Mouse (Mus musculus): Measurements from ENCODE around the gene Crip1. TPM values are rescaled to one million over a fixed set of nuclear protein-coding genes. Genes with fewer than 3 reads are reported as not detected.

Crip1 gene
- polyA plus RNA-seq, 1 experiment from 2014 or later = 35.1 TPM

- peaks cover 49% of the 10 kb centered on the region for H3K27me3 ChIP-seq
Observed at GRCm38 (mm10) chr12:113151661-113152271, 5.7 kb downstream of the Crip1 start.

DNA sequence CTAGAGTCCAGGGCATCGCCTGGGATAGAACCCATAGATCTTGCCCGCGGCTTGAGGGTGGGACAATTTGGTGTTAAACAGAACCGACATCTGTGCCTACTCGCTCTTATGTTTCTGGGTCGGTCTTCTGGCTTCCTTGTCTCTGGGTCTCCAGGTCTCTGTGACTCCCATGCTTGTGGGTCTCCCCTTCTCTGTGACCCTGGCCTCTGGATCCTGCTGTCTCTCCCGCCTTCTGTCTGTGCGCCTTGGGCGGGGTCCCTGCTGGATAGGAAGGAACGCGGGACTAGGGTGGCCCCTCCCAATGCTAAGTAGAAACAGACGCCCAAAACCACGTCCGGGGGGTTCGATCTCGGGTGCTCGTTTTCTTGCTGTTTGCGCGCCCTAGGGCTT lies 6.2 kb downstream of the Crip1 start:
- Histone ChIP-seq H3K9me3 (no peaks in the 10 kb centered on the region), H3K4me1 (replicated peaks) (peaks cover 43% of the 10 kb centered on the region), H3K9ac (replicated peaks) (peak overlapping the region; percentile 52), H3K27me3 (peaks cover 49% of the 10 kb centered on the region), H3K4me3 (replicated peaks) (peak overlapping the region; percentile 39), H3K27ac (no peak overlapping the region), H3K36me3 (no peaks in the 10 kb centered on the region), H3K4me2 (replicated peaks) (peak overlapping the region; percentile 62)
- no peak for ATAC-seq
- WGBS = 28% methylated on average over 19 of the region's 19 CpGs

More at GRCm38 (mm10) chr12:113151661-113152271, 5.7 kb downstream of the Crip1 start:
- peak overlapping the region; percentile 62 for H3K4me2 ChIP-seq (replicated peaks)
- no peaks in the 10 kb centered on the region for H3K36me3 ChIP-seq
- H3K9me3 ChIP-seq = no peaks in the 10 kb centered on the region
- ATAC-seq = no peak
- 1% methylated on average over 36 of the region's 36 CpGs for WGBS
- H3K4me3 ChIP-seq (replicated peaks) = peak overlapping the region; percentile 39
- H3K27ac ChIP-seq = no peak overlapping the region
- H3K4me1 ChIP-seq (replicated peaks) = peaks cover 38% of the 10 kb centered on the region
- H3K9ac ChIP-seq (replicated peaks) = peak overlapping the region; percentile 52

GRCm38 (mm10) chr12:113152991-113153525 lies 6.9 kb downstream of the Crip1 start:
- H3K9ac ChIP-seq (replicated peaks) = no peak overlapping the region
- WGBS = 79% methylated on average over 6 of the region's 6 CpGs
- ATAC-seq = no peak

DNA sequence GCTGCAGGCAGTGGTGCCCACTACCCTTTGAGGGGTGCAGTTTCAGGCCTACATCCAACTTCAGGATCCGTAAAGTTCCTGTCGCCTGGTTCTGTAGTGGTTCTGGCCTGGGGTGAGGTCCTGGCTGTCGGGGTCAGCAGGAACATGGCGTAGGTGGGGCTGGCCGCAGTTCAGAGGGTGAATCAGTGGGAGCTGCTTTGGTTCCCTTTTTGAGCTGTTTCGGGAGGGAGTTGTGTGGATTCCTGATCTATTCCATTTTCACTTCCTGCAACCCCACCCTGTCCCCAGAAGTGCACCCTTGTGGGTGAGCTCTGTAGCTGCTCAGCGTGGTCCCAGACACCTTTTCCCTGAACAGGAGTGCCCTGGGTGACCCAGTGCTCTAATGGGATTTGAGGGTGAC lies 7.9 kb downstream of the Crip1 start:
- no peak for ATAC-seq
- Histone ChIP-seq H3K4me1 (replicated peaks) (peaks cover 33% of the 10 kb centered on the region), H3K27me3 (peaks cover 44% of the 10 kb centered on the region), H3K9ac (replicated peaks) (no peak overlapping the region), H3K36me3 (no peaks in the 10 kb centered on the region), H3K9me3 (no peaks in the 10 kb centered on the region), H3K27ac (no peak overlapping the region), H3K4me2 (replicated peaks) (no peak overlapping the region), H3K4me3 (replicated peaks) (no peak overlapping the region)
- WGBS = 91% methylated on average over 7 of the region's 7 CpGs

More at GRCm38 (mm10) chr12:113152991-113153525, 6.9 kb downstream of the Crip1 start:
- Histone ChIP-seq H3K4me2 (replicated peaks) (no peak overlapping the region), H3K4me1 (replicated peaks) (peaks cover 42% of the 10 kb centered on the region), H3K27ac (no peak overlapping the region), H3K27me3 (peaks cover 49% of the 10 kb centered on the region), H3K36me3 (no peaks in the 10 kb centered on the region), H3K4me3 (replicated peaks) (no peak overlapping the region), H3K9me3 (no peaks in the 10 kb centered on the region)

DNA sequence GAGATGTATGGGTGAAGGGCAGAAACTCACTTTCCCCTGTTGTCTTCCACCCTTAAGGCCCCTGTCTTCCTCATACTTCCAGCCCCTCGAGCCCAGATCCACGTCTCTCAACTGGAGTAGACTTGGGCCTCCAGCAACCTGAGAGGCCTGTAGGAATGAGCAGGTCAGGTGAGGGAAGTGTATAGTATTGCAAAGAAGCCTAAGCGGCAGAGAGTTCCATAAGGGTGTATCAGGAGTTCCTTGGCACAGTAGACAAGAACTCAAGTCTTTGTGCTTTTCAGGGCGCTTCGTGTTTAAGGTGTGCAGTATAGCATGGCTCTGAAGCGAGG lies 8.6 kb downstream of the Crip1 start:
- peaks cover 44% of the 10 kb centered on the region for H3K27me3 ChIP-seq
- H3K9me3 ChIP-seq = no peaks in the 10 kb centered on the region
- peak overlapping the region; percentile 91 for H3K4me2 ChIP-seq (replicated peaks)
- no peak overlapping the region for H3K27ac ChIP-seq
- no peak overlapping the region for H3K9ac ChIP-seq (replicated peaks)
- no peak for ATAC-seq
- peak overlapping the region; percentile 62; the same call in 1 of the 2 replicates for H3K4me3 ChIP-seq (replicated peaks)
- WGBS = 83% methylated on average over 6 of the region's 6 CpGs
- peaks cover 33% of the 10 kb centered on the region for H3K4me1 ChIP-seq (replicated peaks)
- no peaks in the 10 kb centered on the region for H3K36me3 ChIP-seq

DNA sequence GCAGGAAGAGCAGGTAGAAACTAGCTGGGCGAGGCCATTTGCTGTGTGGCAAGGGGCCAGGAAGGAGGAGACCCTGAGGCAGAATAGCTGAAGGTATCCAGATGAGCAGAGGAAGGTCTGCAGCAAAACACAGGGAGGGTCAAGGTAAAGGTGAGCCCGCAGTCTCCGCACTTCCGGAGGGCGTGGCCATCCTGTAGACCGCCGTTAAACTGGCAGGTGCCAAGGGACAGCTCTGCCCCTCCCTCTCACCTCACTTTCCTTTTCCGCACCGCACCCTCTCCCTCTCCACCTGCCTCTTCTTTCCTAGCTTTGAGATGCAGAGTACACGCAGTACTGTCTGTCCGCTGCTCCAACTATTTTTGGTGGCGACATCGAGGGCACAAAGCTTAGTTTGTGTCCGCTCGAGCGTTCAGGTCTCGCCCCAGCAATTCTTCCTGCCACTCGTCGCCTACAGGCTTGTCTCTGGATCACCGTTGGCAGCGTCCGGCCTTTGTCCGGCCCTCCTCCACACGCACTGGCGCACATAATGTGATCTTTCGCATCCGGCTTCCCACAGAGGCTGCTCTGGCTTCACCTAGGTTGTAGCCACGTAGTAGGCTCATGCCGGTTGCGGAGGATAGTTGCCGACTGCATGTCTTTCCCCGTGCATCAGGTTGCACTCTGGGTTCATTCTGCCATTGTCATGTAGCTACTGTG lies 9.1 kb downstream of the Crip1 start:
- 6% methylated on average over 32 of the region's 32 CpGs for WGBS
- Histone ChIP-seq H3K36me3 (no peaks in the 10 kb centered on the region), H3K4me2 (replicated peaks) (peak overlapping the region; percentile 91), H3K9me3 (no peaks in the 10 kb centered on the region), H3K4me1 (replicated peaks) (peaks cover 33% of the 10 kb centered on the region), H3K9ac (replicated peaks) (peak overlapping the region; percentile 66), H3K27ac (peak overlapping the region; percentile 59; the same call in 1 of the 2 replicates), H3K27me3 (peaks cover 41% of the 10 kb centered on the region), H3K4me3 (replicated peaks) (peak overlapping the region; percentile 62)
- ATAC-seq = peak; percentile 2

DNA sequence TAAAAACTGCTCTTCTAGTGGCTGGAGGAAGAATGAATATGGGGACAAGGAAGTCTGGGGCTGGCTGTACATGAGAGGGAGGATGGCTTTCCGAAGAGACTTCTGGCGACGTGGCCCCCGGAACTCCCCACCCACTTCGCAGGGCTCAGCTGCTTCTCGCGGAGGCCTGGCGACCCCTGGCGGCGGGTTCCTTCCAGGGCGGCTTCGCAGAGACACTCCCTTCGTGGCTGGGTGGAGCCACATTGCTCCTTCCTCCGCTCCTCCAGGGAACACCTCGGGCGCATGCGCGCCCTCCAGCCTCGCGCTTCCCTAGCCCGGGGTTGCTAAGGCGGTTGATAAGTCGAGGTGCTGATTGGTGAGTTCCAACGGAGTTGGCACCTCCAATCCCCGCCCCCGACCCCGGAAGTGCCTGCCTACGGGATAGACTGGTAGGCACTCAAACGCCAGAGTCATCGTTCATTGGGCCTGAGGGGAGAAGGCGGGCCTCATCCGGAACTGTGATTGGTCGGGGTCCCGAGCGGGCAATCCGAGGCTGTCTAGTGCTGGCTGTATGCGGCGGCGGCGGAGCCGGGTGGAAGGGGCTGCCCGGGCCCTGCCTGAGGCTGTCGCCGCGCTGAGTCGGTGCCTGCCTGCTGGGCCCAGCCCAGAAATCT lies 9.9 kb downstream of the Crip1 start, which contains the start of gene Tedc1:
Gene Tedc1 (plus strand): TSS at position 535 of the 653 bp plus-strand sequence.
- H3K4me3 ChIP-seq (replicated peaks) = peak within 1 kb of the TSS; percentile 62
- ATAC-seq = peak; percentile 98
- H3K36me3 ChIP-seq = no peaks in the 10 kb centered on the region; the same call in 1 of the 2 replicates
- peak within 1 kb of the TSS; percentile 59; the same call in 1 of the 2 replicates for H3K27ac ChIP-seq
- no peaks in the 10 kb centered on the region for H3K9me3 ChIP-seq
- peaks cover 33% of the 10 kb centered on the region for H3K4me1 ChIP-seq (replicated peaks)
- H3K27me3 ChIP-seq = peaks cover 34% of the 10 kb centered on the region
- H3K4me2 ChIP-seq (replicated peaks) = peak within 1 kb of the TSS; percentile 91
- WGBS = under 1% methylated on average over 46 of the region's 46 CpGs
- H3K9ac ChIP-seq (replicated peaks) = peak within 1 kb of the TSS; percentile 73

- WGBS = under 1% methylated on average over 23 of the region's 23 CpGs
- H3K9ac ChIP-seq (replicated peaks) = peak overlapping the region; percentile 73
- H3K27ac ChIP-seq = no peak overlapping the region
- peak overlapping the region; percentile 91 for H3K4me2 ChIP-seq (replicated peaks)
- H3K9me3 ChIP-seq = no peaks in the 10 kb centered on the region
- peaks cover 4% of the 10 kb centered on the region; the same call in 1 of the 2 replicates for H3K36me3 ChIP-seq
- H3K4me3 ChIP-seq (replicated peaks) = peak overlapping the region; percentile 62
- no peak for ATAC-seq
- H3K4me1 ChIP-seq (replicated peaks) = peaks cover 29% of the 10 kb centered on the region
- H3K27me3 ChIP-seq = peaks cover 30% of the 10 kb centered on the region
Observed at GRCm38 (mm10) chr12:113156540-113156929, 10.4 kb downstream of the Crip1 start.

DNA sequence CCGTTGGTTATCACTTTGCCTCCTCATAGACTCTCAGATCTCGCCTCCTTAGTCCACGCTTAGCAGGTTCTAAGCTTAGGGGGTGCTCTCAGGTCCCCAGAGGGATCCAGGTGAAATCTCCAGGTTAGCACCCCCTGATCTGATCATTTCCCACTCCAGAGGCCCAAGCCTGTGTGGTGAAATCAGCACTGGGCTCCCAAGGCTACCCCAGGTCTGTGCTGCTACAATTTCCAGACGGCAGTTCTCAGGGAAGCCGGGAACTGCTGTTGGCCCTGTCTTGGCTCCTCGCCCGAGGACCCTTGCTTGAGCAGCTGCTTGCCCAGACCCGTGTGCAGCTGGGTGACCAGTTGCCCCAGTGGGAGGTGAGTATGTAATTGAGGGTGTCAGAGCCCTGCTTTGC lies 10.9 kb downstream of the Crip1 start:
- H3K4me2 ChIP-seq (replicated peaks) = peak overlapping the region; percentile 91
- no peaks in the 10 kb centered on the region for H3K9me3 ChIP-seq
- peaks cover 9% of the 10 kb centered on the region; the same call in 1 of the 2 replicates for H3K36me3 ChIP-seq
- peaks cover 25% of the 10 kb centered on the region for H3K27me3 ChIP-seq
- peak overlapping the region; percentile 73 for H3K9ac ChIP-seq (replicated peaks)
- H3K4me1 ChIP-seq (replicated peaks) = peaks cover 24% of the 10 kb centered on the region
- peak overlapping the region; percentile 62 for H3K4me3 ChIP-seq (replicated peaks)
- 39% methylated on average over 8 of the region's 8 CpGs for WGBS
- no peak overlapping the region for H3K27ac ChIP-seq
- no peak for ATAC-seq

DNA sequence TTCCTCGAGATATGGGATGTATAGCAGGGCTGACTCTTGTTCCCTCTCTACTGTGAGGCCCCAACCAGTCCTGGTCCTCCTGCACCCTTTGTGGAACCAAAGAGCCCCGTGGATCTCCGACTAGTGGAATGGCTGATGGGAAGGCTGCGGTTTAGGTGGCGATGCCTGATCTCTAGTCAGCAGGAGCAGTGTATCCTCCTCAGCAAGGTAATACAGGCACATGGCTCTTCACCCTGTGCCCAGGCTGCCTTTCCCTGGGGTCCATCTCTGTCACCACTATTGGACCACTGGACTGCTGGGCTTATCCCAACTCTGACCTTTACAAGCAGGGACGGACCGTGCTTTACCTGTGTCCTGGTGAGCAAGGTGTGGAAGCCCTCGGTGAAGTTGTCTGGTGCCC lies 11.4 kb downstream of the Crip1 start:
- no peak overlapping the region for H3K9ac ChIP-seq (replicated peaks)
- H3K4me2 ChIP-seq (replicated peaks) = peak overlapping the region; percentile 91
- peak overlapping the region; percentile 62; the same call in 1 of the 2 replicates for H3K4me3 ChIP-seq (replicated peaks)
- 92% methylated on average over 8 of the region's 8 CpGs for WGBS
- H3K4me1 ChIP-seq (replicated peaks) = peaks cover 20% of the 10 kb centered on the region
- no peak overlapping the region for H3K27ac ChIP-seq
- peaks cover 20% of the 10 kb centered on the region for H3K27me3 ChIP-seq
- H3K9me3 ChIP-seq = no peaks in the 10 kb centered on the region
- H3K36me3 ChIP-seq = peaks cover 14% of the 10 kb centered on the region
- no peak for ATAC-seq

GRCm38 (mm10) chr12:113157971-113158370 lies 11.9 kb downstream of the Crip1 start:
- Histone ChIP-seq H3K27me3 (peaks cover 15% of the 10 kb centered on the region), H3K4me3 (replicated peaks) (no peak overlapping the region), H3K4me1 (replicated peaks) (peaks cover 20% of the 10 kb centered on the region), H3K27ac (no peak overlapping the region), H3K9me3 (no peaks in the 10 kb centered on the region), H3K9ac (replicated peaks) (no peak overlapping the region), H3K36me3 (peaks cover 19% of the 10 kb centered on the region), H3K4me2 (replicated peaks) (peak overlapping the region; percentile 91; the same call in 1 of the 2 replicates)
- 91% methylated on average over 8 of the region's 8 CpGs for WGBS
- ATAC-seq = no peak

All from midbrain, embryonic 13.5 days (tissue).